Mouse (Mus musculus): ENCODE results near the gene Map2k4.

- no peak for TF ChIP-seq ZNF384 (IDR thresholded peaks at IDR 0.05; ENCODE audit: low read depth, low read length)
- TF ChIP-seq MAFK (IDR thresholded peaks at IDR 0.05; ENCODE audit: insufficient read depth, low read depth, low read length): no peak
These were observed 27.2 kb downstream of the Map2k4 start for GRCm38 (mm10) chr11:65760912-65761311.
